Mouse (Mus musculus) kidney, embryonic 15.5 days (tissue): ENCODE data around the gene Syne2. TPM values are rescaled to one million over a fixed set of nuclear protein-coding genes. Genes with fewer than 3 reads are reported as not detected.

Source experiments
- ATAC-seq: fragments of 200-750 bp; cut with Nextera tagmentation; replicated peaks from 2 replicates; pipeline ENCODE4 v1.8.0; 2017; ENCODE audit warnings: moderate TSS enrichment; ENCODE audit not compliant: low FRiP score
- H3K27ac ChIP-seq: fragments of 300-500 bp; sonication (generic); 2 replicates; pipeline ENCODE4 v1.5.1; 2015; ENCODE audit warnings: mild to moderate bottlenecking, inconsistent platforms
- H3K27me3 ChIP-seq: fragments of 300-500 bp; sonication (generic); 2 replicates; pipeline ENCODE4 v1.6.1; 2015; ENCODE audit warnings: inconsistent platforms
- H3K36me3 ChIP-seq: fragments of 300-500 bp; sonication (generic); 2 replicates; pipeline ENCODE4 v1.6.1; 2015; ENCODE audit warnings: inconsistent platforms
- H3K4me1 ChIP-seq: fragments of 300-500 bp; sonication (generic); 2 replicates; pipeline ENCODE4 v1.6.1; 2015; ENCODE audit warnings: inconsistent platforms
- H3K4me2 ChIP-seq: fragments of 300-500 bp; sonication (generic); 2 replicates; pipeline ENCODE4 v1.6.1; 2015; ENCODE audit warnings: moderate library complexity, mild to moderate bottlenecking, inconsistent platforms
- H3K4me3 ChIP-seq: fragments of 300-500 bp; sonication (generic); replicated peaks from 2 replicates; pipeline ENCODE4 v1.5.1; 2015; ENCODE audit warnings: mild to moderate bottlenecking, inconsistent platforms
- H3K9ac ChIP-seq: fragments of 300-500 bp; sonication (generic); 2 replicates; pipeline ENCODE4 v1.6.1; 2015; ENCODE audit warnings: mild to moderate bottlenecking, inconsistent platforms
- H3K9me3 ChIP-seq: fragments of 300-500 bp; sonication (generic); replicated peaks from 2 replicates; pipeline ENCODE4 v1.6.1; 2016; ENCODE audit warnings: inconsistent platforms
- WGBS: fragments of 180-500 bp; shearing (Covaris S2); methylation state at CpG from one replicate; pipeline ENCODE4 v1.1.7; 2015; ENCODE audit warnings: mixed read lengths; 5-methylcytosine and 5-hydroxymethylcytosine counted together
- polyA plus RNA-seq: library from polyadenylated mRNA; unstranded; fragments of >200 nt; fragmentation: Nextera tagmentation; extraction: Ambion mirVana; gene quantifications from 2 replicates; pipeline ENCODE4 v1.2.1, GENCODE M21; 2015

Syne2 gene
- polyA plus RNA-seq, 1 experiment from 2014 or later, result 60.9 TPM

DNA sequence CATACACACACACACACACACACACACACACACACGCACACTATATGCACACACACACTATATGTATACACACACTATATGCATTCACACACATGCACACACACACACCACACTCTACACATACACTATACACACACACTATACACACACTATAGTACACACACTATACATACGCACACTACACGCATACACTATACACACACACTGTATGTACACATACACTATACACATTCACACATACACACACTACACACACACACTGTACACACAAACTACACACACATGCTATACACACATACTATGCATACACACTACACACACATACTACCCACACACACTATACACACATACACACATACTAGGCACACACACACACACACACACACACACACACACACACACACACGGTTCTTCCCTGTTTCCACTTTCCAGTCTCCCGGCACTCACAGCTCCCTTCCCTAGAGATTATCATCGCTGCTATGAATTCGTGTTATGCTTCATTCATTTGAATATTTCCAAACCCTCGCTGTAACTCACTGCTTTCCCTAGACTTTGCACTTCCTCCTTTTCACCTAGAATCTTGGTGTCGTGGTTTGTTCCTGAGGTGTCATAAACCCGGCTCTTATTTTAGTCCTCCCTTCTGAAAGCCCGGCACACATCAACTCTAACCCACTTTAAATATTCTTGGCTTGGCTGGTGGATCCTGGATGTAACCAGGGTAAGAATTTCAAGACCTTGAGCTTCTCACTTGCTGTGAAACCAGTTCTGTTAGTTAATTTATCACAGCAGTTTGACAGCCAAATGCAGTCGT is 15.4 kb downstream of the Syne2 start:
- Histone ChIP-seq H3K4me2 (peak overlapping the region; percentile 29), H3K36me3 (no peaks in the 10 kb centered on the region), H3K4me3 (no peak overlapping the region), H3K27ac (peak overlapping the region; percentile 59), H3K9me3 (no peaks in the 10 kb centered on the region), H3K9ac (no peak overlapping the region), H3K27me3 (peaks cover 4% of the 10 kb centered on the region; the same call in 1 of the 2 replicates), H3K4me1 (peaks cover 78% of the 10 kb centered on the region)
- ATAC-seq, result no peak
- WGBS, result 48% methylated on average over 12 of the region's 12 CpGs

DNA sequence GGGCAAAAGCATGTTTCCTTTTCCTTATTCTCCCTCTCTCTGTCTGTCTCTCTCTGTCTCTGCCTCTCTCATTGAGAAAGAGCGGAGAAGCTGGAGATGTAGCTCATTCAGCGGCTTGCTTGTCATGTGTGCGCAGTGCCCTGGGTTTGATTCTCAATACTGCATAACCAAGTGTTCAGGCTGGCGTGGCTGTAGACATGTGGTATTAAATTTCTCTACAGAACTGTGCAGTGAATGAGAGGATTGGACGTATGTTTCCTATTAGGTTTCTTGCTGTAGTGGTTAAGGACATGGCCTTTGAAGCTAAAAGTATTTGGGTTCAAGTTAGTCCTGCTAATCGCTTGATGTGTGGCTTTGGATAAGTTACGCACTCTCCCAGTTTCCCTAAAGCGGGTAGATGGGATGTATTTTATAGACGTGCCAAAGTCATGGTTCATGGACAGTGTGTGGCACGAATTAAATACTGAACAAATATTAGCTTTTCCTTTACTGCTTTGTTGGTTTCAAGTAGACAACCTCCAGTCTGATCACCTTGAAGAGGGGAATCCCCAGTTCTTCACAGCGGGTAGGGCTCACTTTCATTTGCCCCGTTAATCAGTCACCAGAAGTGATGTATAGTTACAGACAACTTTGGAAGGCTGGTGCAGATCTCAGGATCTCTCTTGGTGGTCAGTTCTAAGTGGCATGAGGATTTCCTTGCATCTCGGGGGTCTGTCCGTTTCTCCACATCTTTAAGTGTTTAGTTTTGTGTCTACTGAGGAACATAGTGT is 16.2 kb downstream of the Syne2 start:
- 32% methylated on average over 14 of the region's 14 CpGs for WGBS
- peak; percentile 66 for ATAC-seq
- H3K4me1 ChIP-seq, result peaks cover 84% of the 10 kb centered on the region
- peaks cover 4% of the 10 kb centered on the region; the same call in 1 of the 2 replicates for H3K27me3 ChIP-seq
- no peaks in the 10 kb centered on the region for H3K36me3 ChIP-seq
- H3K9ac ChIP-seq, result no peak overlapping the region
- peak overlapping the region; percentile 59 for H3K27ac ChIP-seq
- peak overlapping the region; percentile 29 for H3K4me2 ChIP-seq
- H3K4me3 ChIP-seq, result no peak overlapping the region
- no peaks in the 10 kb centered on the region for H3K9me3 ChIP-seq

DNA sequence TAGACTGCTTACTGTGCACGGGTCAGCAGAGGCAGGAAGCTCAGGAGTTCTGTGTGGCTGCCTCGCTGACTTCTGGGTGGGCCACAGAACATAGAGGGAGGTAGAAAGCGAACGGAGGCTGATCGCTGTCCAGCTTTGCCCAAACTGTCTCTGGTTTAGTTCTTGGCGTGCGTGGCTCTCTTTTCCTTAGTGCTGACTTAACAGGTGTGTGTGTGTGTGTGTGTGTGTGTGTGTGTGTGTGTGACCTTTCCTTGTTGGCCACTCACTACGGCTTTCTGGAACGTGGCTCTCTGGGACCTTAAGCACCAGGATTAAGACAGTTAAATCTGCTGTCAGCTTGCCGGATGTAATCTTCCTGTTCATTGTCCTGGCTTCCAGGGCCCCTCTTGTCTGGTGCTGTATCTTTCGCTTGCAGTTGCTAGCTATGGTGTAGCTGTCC is 18.6 kb downstream of the Syne2 start:
- peak overlapping the region; percentile 38 for H3K27ac ChIP-seq
- ATAC-seq, result peak; percentile 38; the same call in 1 of the 2 replicates
- peaks cover 92% of the 10 kb centered on the region for H3K4me1 ChIP-seq

GRCm38 (mm10) chr12:75837462-75837861 is 19.5 kb downstream of the Syne2 start:
- Histone ChIP-seq H3K9me3 (no peaks in the 10 kb centered on the region), H3K4me2 (no peak overlapping the region), H3K4me3 (no peak overlapping the region), H3K4me1 (peaks cover 88% of the 10 kb centered on the region), H3K36me3 (no peaks in the 10 kb centered on the region), H3K9ac (no peak overlapping the region), H3K27me3 (no peaks in the 10 kb centered on the region), H3K27ac (no peak overlapping the region)
- 88% methylated on average over 4 of the region's 4 CpGs for WGBS
- ATAC-seq, result no peak

More for the DNA sequence above, 18.6 kb downstream of the Syne2 start:
- Histone ChIP-seq H3K4me3 (no peak overlapping the region), H3K36me3 (no peaks in the 10 kb centered on the region), H3K27me3 (no peaks in the 10 kb centered on the region), H3K9ac (no peak overlapping the region), H3K4me2 (peak overlapping the region; percentile 8; the same call in 1 of the 2 replicates), H3K9me3 (no peaks in the 10 kb centered on the region)
- WGBS, result 30% methylated on average over 11 of the region's 11 CpGs

DNA sequence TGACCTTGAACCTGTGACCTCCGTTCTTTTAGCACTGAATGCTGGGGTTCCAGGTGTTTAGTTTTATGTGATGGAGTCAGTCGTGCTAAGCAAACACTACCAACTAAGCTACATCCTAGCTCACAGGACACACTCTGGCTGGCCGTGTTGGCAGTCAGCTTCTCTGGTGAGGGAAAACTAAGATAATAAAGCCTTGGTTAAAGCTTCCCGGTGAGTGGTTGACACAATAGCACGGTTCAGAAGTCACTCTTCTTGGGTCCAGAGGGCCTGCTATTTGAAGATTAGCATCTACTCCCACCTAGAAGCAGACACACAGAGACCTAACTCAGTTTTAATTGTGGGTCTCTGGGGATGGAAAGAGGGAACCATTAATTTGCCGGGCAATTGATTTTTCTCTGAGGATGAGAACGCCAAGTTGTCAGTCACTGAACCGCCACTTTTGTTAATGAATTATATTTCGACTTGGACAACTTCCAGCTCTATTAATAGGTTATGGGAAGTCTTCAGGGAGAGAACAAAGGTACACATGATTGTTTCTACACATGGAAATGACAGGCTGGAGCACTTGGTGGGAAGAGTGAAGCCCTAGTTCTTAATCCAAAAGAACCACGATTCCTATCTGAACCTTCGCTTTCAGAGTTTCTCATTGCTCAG is 21.3 kb downstream of the Syne2 start:
- Histone ChIP-seq H3K27me3 (no peaks in the 10 kb centered on the region), H3K9ac (no peak overlapping the region), H3K27ac (peak overlapping the region; percentile 79), H3K36me3 (no peaks in the 10 kb centered on the region), H3K4me3 (no peak overlapping the region), H3K4me1 (peaks cover 75% of the 10 kb centered on the region), H3K9me3 (no peaks in the 10 kb centered on the region), H3K4me2 (no peak overlapping the region)
- 34% methylated on average over 11 of the region's 11 CpGs for WGBS
- peak; percentile 40; the same call in 1 of the 2 replicates for ATAC-seq

GRCm38 (mm10) chr12:75841183-75841582 is 23.2 kb downstream of the Syne2 start:
- H3K27ac ChIP-seq, result no peak overlapping the region
- no peak overlapping the region for H3K9ac ChIP-seq
- H3K4me2 ChIP-seq, result no peak overlapping the region
- H3K4me1 ChIP-seq, result peaks cover 76% of the 10 kb centered on the region
- 61% methylated on average over 7 of the region's 7 CpGs for WGBS
- no peaks in the 10 kb centered on the region for H3K36me3 ChIP-seq
- ATAC-seq, result no peak
- no peaks in the 10 kb centered on the region for H3K9me3 ChIP-seq
- no peaks in the 10 kb centered on the region for H3K27me3 ChIP-seq
- no peak overlapping the region for H3K4me3 ChIP-seq

DNA sequence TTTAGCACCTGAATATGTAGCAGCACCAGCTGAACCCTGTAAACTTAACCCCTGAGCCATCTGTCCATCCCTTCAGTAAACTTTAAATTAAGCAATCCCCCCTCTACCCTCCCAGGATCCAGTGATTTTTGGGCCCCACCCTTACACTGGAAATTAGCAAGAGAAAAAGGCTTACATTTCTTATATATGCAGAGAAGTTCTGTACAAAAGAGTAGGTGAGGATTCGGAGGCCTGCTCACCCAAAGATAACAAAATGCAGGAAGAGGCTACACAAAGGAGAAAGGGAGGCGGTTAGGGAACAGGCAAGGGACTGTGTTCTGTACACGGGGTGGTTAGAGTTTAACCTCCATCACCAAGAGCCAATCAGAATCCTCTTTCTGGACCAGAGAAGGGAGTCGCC is 26.4 kb downstream of the Syne2 start:
- Histone ChIP-seq H3K4me3 (no peak overlapping the region), H3K27ac (no peak overlapping the region), H3K36me3 (no peaks in the 10 kb centered on the region), H3K27me3 (no peaks in the 10 kb centered on the region), H3K4me2 (no peak overlapping the region), H3K4me1 (peaks cover 55% of the 10 kb centered on the region), H3K9me3 (no peaks in the 10 kb centered on the region), H3K9ac (no peak overlapping the region)
- WGBS, result 77% methylated on average over 4 of the region's 4 CpGs
- ATAC-seq, result no peak

GRCm38 (mm10) chr12:75845070-75845469 is 27.1 kb downstream of the Syne2 start:
- Histone ChIP-seq H3K9me3 (no peaks in the 10 kb centered on the region), H3K27me3 (no peaks in the 10 kb centered on the region), H3K9ac (no peak overlapping the region), H3K4me2 (no peak overlapping the region), H3K36me3 (no peaks in the 10 kb centered on the region), H3K4me1 (peaks cover 47% of the 10 kb centered on the region), H3K4me3 (no peak overlapping the region), H3K27ac (no peak overlapping the region)
- ATAC-seq, result no peak
- WGBS, result 66% methylated on average over 9 of the region's 9 CpGs

- ATAC-seq, result peak; percentile 72
- no peaks in the 10 kb centered on the region for H3K9me3 ChIP-seq
- peak overlapping the region; percentile 67 for H3K27ac ChIP-seq
- no peak overlapping the region for H3K4me2 ChIP-seq
- WGBS, result 56% methylated on average over 12 of the region's 12 CpGs
- H3K9ac ChIP-seq, result no peak overlapping the region
- H3K4me3 ChIP-seq, result no peak overlapping the region
- peaks cover 34% of the 10 kb centered on the region for H3K4me1 ChIP-seq
- H3K27me3 ChIP-seq, result no peaks in the 10 kb centered on the region
- H3K36me3 ChIP-seq, result no peaks in the 10 kb centered on the region
Measured at GRCm38 (mm10) chr12:75846513-75846912, 28.6 kb downstream of the Syne2 start.

- WGBS, result 56% methylated on average over 3 of the region's 3 CpGs
- no peak for ATAC-seq
- Histone ChIP-seq H3K9me3 (no peaks in the 10 kb centered on the region), H3K36me3 (no peaks in the 10 kb centered on the region), H3K9ac (no peak overlapping the region), H3K4me3 (no peak overlapping the region), H3K27ac (no peak overlapping the region), H3K27me3 (no peaks in the 10 kb centered on the region), H3K4me2 (no peak overlapping the region), H3K4me1 (peaks cover 50% of the 10 kb centered on the region)
Measured at GRCm38 (mm10) chr12:75850205-75850604, 32.3 kb downstream of the Syne2 start.

GRCm38 (mm10) chr12:75851481-75851880 is 33.5 kb downstream of the Syne2 start:
- Histone ChIP-seq H3K9ac (no peak overlapping the region), H3K4me2 (no peak overlapping the region), H3K4me1 (peaks cover 47% of the 10 kb centered on the region), H3K27me3 (no peaks in the 10 kb centered on the region), H3K36me3 (no peaks in the 10 kb centered on the region), H3K27ac (no peak overlapping the region), H3K4me3 (no peak overlapping the region), H3K9me3 (no peaks in the 10 kb centered on the region)
- no peak for ATAC-seq
- WGBS, result 80% methylated on average over 8 of the region's 8 CpGs

- H3K9ac ChIP-seq, result no peak overlapping the region
- WGBS, result 49% methylated on average over 6 of the region's 6 CpGs
- no peak overlapping the region for H3K4me2 ChIP-seq
- peaks cover 50% of the 10 kb centered on the region for H3K4me1 ChIP-seq
- H3K27me3 ChIP-seq, result no peaks in the 10 kb centered on the region
- H3K9me3 ChIP-seq, result no peaks in the 10 kb centered on the region
- no peak overlapping the region for H3K4me3 ChIP-seq
- peak overlapping the region; percentile 86 for H3K27ac ChIP-seq
- no peaks in the 10 kb centered on the region for H3K36me3 ChIP-seq
- peak; percentile 55; the same call in 1 of the 2 replicates for ATAC-seq
Measured at GRCm38 (mm10) chr12:75852384-75852783, 34.5 kb downstream of the Syne2 start.
